Mouse (Mus musculus): Measurements from ENCODE around the gene Gm3298.
"Not testable (repeated sequence)": the region's sequence is repeated elsewhere in the genome, so short reads cannot be mapped to it uniquely, and the experiment has no call there.

Gm3298 gene
- long read RNA-seq, experiment 1 = 0 reads
- long read RNA-seq, experiment 2 = 0 reads

DNA sequence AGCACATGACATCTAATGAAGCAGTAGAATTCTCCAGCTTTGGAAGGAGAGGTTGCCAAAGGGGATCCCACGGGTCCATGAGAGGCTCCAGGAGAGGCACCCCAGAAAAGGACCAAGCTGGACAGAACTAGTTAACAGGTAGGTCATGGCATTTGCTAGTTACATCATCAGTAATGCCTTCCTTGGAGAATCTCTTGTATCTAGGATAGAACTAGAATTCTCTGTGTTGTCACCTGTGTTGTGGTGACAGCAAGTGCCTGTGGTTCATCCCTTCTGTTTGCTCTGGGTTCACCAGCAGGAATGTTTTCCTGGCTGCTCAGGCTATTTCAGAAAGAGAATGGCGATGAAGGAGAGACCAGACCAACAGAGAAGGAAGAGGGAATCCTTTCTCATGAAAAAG is at the start of gene Gm3298:
Gm3298 (plus strand) TSS at position 301 of the 400 bp plus-strand sequence.
- intact Hi-C loops (cut with DNase I) = not testable (repeated sequence)

DNA sequence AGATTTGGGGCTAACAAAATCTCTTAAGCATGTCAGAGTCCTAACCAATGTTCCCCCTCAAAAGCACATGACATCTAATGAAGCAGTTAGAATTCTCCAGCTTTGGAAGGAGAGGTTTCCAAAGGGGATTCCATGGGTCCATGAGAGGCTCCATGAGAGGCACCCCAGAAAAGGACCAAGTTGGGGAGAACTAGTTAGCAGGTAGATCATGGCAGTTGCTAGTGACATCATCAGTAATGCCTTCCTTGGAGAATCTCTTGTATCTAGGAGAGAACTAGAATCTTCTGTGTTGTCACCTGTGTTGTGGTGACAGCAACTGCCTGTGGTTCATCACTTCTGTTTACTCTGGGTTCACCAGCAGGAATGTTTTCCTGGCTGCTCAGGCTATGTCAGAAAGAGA is 32.1 kb upstream of the Gm3298 start, which contains the start of gene Gm8297:
Gm8297 (plus strand) TSS at position 301 of the 400 bp plus-strand sequence.
- intact Hi-C loops (cut with DNase I) = not testable (repeated sequence)

DNA sequence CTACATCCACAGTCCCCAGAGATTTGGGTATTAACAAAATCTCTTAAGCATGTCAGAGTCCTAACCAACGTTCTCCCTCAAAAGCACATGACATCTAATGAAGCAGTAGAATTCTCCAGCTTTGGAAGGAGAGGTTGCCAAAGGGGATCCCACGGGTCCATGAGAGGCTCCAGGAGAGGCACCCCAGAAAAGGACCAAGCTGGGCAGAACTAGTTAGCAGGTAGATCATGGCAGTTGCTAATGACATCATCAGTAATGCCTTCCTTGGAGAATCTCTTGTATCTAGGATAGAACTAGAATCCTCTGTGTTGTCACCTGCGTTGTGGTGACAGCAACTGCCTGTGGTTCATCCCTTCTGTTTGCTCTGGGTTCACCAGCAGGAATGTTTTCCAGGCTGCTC is 34.6 kb downstream of the Gm3298 start, which contains the start of gene 4930555G01Rik:
4930555G01Rik (plus strand) TSS at position 301 of the 400 bp plus-strand sequence.
- intact Hi-C loops (cut with DNase I) = not testable (repeated sequence)

All from adrenal gland (tissue).